Mouse (Mus musculus): ENCODE measurements at regions not wholly inside any gene's neighbourhood (a gene's known extent, or its start where the extent isn't known, plus 50 kb on each side); places are given as distances from the start of the nearest gene placed in this dataset.

- ATAC-seq (replicated peaks; ENCODE audit: poor library complexity) = no peak
Observed at GRCm38 (mm10) chr17:9768275-9768674, 98.8 kb upstream of the Pabpc6 start.

GRCm38 (mm10) chr17:9765680-9766250 is 96.2 kb upstream of the Pabpc6 start:
- ATAC-seq (replicated peaks; ENCODE audit: poor library complexity) = no peak

- ATAC-seq (replicated peaks; ENCODE audit: poor library complexity) = peak; percentile 80
Observed at GRCm38 (mm10) chr17:9764701-9765359, 95.3 kb upstream of the Pabpc6 start.

GRCm38 (mm10) chr17:9764041-9764606 is 94.6 kb upstream of the Pabpc6 start:
- ATAC-seq (replicated peaks; ENCODE audit: poor library complexity) = no peak

- no peak for ATAC-seq (replicated peaks; ENCODE audit: poor library complexity)
Observed at GRCm38 (mm10) chr17:9763110-9763509, 93.6 kb upstream of the Pabpc6 start.

- ATAC-seq (replicated peaks; ENCODE audit: poor library complexity) = no peak
Observed at GRCm38 (mm10) chr17:9762436-9762835, 92.9 kb upstream of the Pabpc6 start.

- no peak for ATAC-seq (replicated peaks; ENCODE audit: poor library complexity)
Observed at GRCm38 (mm10) chr17:9760706-9761059, 91.2 kb upstream of the Pabpc6 start.

- no peak for ATAC-seq (replicated peaks; ENCODE audit: poor library complexity)
Observed at GRCm38 (mm10) chr17:9760026-9760705, 90.6 kb upstream of the Pabpc6 start.

GRCm38 (mm10) chr17:9759421-9759852 is 89.9 kb upstream of the Pabpc6 start:
- no peak for ATAC-seq (replicated peaks; ENCODE audit: poor library complexity)

GRCm38 (mm10) chr17:9757725-9758251 is 88.3 kb upstream of the Pabpc6 start:
- ATAC-seq (replicated peaks; ENCODE audit: poor library complexity) = no peak

GRCm38 (mm10) chr17:9756675-9757074 is 87.2 kb upstream of the Pabpc6 start:
- ATAC-seq (replicated peaks; ENCODE audit: poor library complexity) = no peak

- peak; percentile 61 for ATAC-seq (replicated peaks; ENCODE audit: poor library complexity)
Observed at GRCm38 (mm10) chr17:9756196-9756595, 86.7 kb upstream of the Pabpc6 start.

- no peak for ATAC-seq (replicated peaks; ENCODE audit: poor library complexity)
Observed at GRCm38 (mm10) chr17:9755576-9755975, 86.1 kb upstream of the Pabpc6 start.

- ATAC-seq (replicated peaks; ENCODE audit: poor library complexity) = peak; percentile 60; the same call in 1 of the 2 replicates
Observed at GRCm38 (mm10) chr17:9754884-9755405, 85.4 kb upstream of the Pabpc6 start.

- no peak for ATAC-seq (replicated peaks; ENCODE audit: poor library complexity)
Observed at GRCm38 (mm10) chr17:9752848-9753247, 83.3 kb upstream of the Pabpc6 start.

GRCm38 (mm10) chr17:9751348-9752170 is 82.0 kb upstream of the Pabpc6 start:
- ATAC-seq (replicated peaks; ENCODE audit: poor library complexity) = no peak

GRCm38 (mm10) chr17:9750046-9750445 is 80.5 kb upstream of the Pabpc6 start:
- ATAC-seq (replicated peaks; ENCODE audit: poor library complexity) = no peak

- no peak for ATAC-seq (replicated peaks; ENCODE audit: poor library complexity)
Observed at GRCm38 (mm10) chr17:9749301-9749700, 79.8 kb upstream of the Pabpc6 start.

GRCm38 (mm10) chr17:9747893-9748292 is 78.4 kb upstream of the Pabpc6 start:
- ATAC-seq (replicated peaks; ENCODE audit: poor library complexity) = no peak

GRCm38 (mm10) chr17:9743342-9743741 is 73.8 kb upstream of the Pabpc6 start:
- peak; percentile 48; the same call in 1 of the 2 replicates for ATAC-seq (replicated peaks; ENCODE audit: poor library complexity)

All from megakaryocyte progenitor cell, adult 5-6 weeks (primary cell).